Mouse (Mus musculus): ENCODE measurements around the gene Nt5c3b. TPM values are rescaled to one million over a fixed set of nuclear protein-coding genes. Genes with fewer than 3 reads are reported as not detected.

Gene Nt5c3b
- 10 to 100 TPM; 61.1 to 67.3 TPM for total RNA-seq (2023)

GRCm38 (mm10) chr11:100441797-100442196 lies at the start of gene Nt5c3b, which contains the start of gene Klhl10:
TSS of gene Nt5c3b (minus strand) at chr11:100441808.
TSS of gene Klhl10 (plus strand) at chr11:100441917.

GRCm38 (mm10) chr11:100472197-100472934 lies 30.8 kb upstream of the Nt5c3b start, which contains the start of gene Klhl11:
TSS of gene Klhl11 (minus strand) at chr11:100472741.

GRCm38 (mm10) chr11:100414914-100415822 lies 26.4 kb downstream of the Nt5c3b start, which contains the start of gene Fkbp10:
TSS of gene Fkbp10 (plus strand) at chr11:100415697.

GRCm38 (mm10) chr11:100414021-100414913 lies 27.3 kb downstream of the Nt5c3b start, which contains the start of gene P3h4:
TSS of gene P3h4 (minus strand) at chr11:100414836.

GRCm38 (mm10) chr11:100397600-100398389 lies 43.8 kb downstream of the Nt5c3b start, which contains the start of gene Jup:
TSS of gene Jup (minus strand) at chr11:100397763.

Other genes starting within 250 kb of the Nt5c3b start
- not detected for gene Krt9, start 248.6 kb downstream of the Nt5c3b start, total RNA-seq (2023)
- gene Krt14, start 234.3 kb downstream of the Nt5c3b start, total RNA-seq (2023): not detected
- not detected for gene Krt16, start 192.9 kb downstream of the Nt5c3b start, total RNA-seq (2023)
- gene Krt17, start 180.8 kb downstream of the Nt5c3b start, total RNA-seq (2023): not detected
- gene Krt42, start 171.9 kb downstream of the Nt5c3b start, total RNA-seq (2023): not detected
- gene Eif1, start 121.9 kb downstream of the Nt5c3b start, total RNA-seq (2023): 1,000 to 10,000 TPM; 2,050 to 2,242 TPM
- not detected for gene Gast, start 107.4 kb downstream of the Nt5c3b start, total RNA-seq (2023)
- gene Hap1, start 85.7 kb downstream of the Nt5c3b start, total RNA-seq (2023): 1 to 10 TPM; 1.6 to 2.4 TPM
- gene Jup, start 44.0 kb downstream of the Nt5c3b start, total RNA-seq (2023): 10 to 100 TPM; 13.3 to 14.9 TPM
- gene P3h4, start 27.0 kb downstream of the Nt5c3b start, total RNA-seq (2023): not detected
- not detected for gene Fkbp10, start 26.1 kb downstream of the Nt5c3b start, total RNA-seq (2023)
- gene Klhl10, start 109 bp upstream of the Nt5c3b start, total RNA-seq (2023): 1 to 10 TPM; 2.2 to 2.8 TPM
- gene Klhl11, start 30.9 kb upstream of the Nt5c3b start, total RNA-seq (2023): 10 to 100 TPM; 26.9 to 29.7 TPM
- gene Acly, start 86.2 kb upstream of the Nt5c3b start, total RNA-seq (2023): 100 to 1,000 TPM; 147 to 175 TPM
- gene Ttc25, start 103.8 kb upstream of the Nt5c3b start, total RNA-seq (2023): 1 to 10 TPM in 1 of 2 experiments, under 1 TPM in 1; 0.49 to 1.1 TPM
- gene Cnp, start 133.1 kb upstream of the Nt5c3b start, total RNA-seq (2023): 100 to 1,000 TPM; 194 to 195 TPM
- 10 to 100 TPM; 26.7 to 31.0 TPM for gene Nkiras2, start 177.4 kb upstream of the Nt5c3b start, total RNA-seq (2023)
- 100 to 1,000 TPM; 510 to 568 TPM for gene Dnajc7, start 178.4 kb upstream of the Nt5c3b start, total RNA-seq (2023)

Measured in B cell, adult 67 days (primary cell).